Mouse (Mus musculus): Measurements from ENCODE around the gene Tspan5. TPM values are rescaled to one million over a fixed set of nuclear protein-coding genes. Genes with fewer than 3 reads are reported as not detected.

Tspan5 gene
- polyA plus RNA-seq, 1 experiment from 2014 or later: 43.4 TPM

GRCm38 (mm10) chr3:138770650-138771331, 28.8 kb downstream of the Tspan5 start:
- H3K4me2 ChIP-seq (ENCODE audit: low read depth, low read length, severe bottlenecking): no peak overlapping the region
- H3K4me3 ChIP-seq (ENCODE audit: low read depth, low read length): no peak overlapping the region
- no peak for DNase-seq (ENCODE audit: low spot score)
- H3K27me3 ChIP-seq (ENCODE audit: control insufficient read depth, insufficient read depth, low read length): no peaks in the 10 kb centered on the region
- ATAC-seq (replicated peaks; ENCODE audit: low FRiP score): no peak
- H3K36me3 ChIP-seq (ENCODE audit: control insufficient read depth, insufficient read depth, low read length): no peaks in the 10 kb centered on the region
- 67% methylated on average over 10 of the region's 10 CpGs for WGBS
- H3K9me3 ChIP-seq (ENCODE audit: control insufficient read depth, low read length): no peaks in the 10 kb centered on the region
- H3K27ac ChIP-seq (ENCODE audit: low read depth, low read length): no peak overlapping the region
- H3K9ac ChIP-seq (ENCODE audit: low read length): no peak overlapping the region
- H3K4me1 ChIP-seq (replicated peaks; ENCODE audit: control insufficient read depth, insufficient read depth, low read length): peaks cover 4% of the 10 kb centered on the region; the same call in 1 of the 2 replicates

- ATAC-seq (replicated peaks; ENCODE audit: low FRiP score): no peak
- Histone ChIP-seq H3K4me2 (ENCODE audit: low read depth, low read length, severe bottlenecking) (no peak overlapping the region), H3K9me3 (ENCODE audit: control insufficient read depth, low read length) (no peaks in the 10 kb centered on the region), H3K9ac (ENCODE audit: low read length) (no peak overlapping the region), H3K27me3 (ENCODE audit: control insufficient read depth, insufficient read depth, low read length) (no peaks in the 10 kb centered on the region), H3K4me3 (ENCODE audit: low read depth, low read length) (no peak overlapping the region), H3K27ac (ENCODE audit: low read depth, low read length) (no peak overlapping the region), H3K4me1 (replicated peaks; ENCODE audit: control insufficient read depth, insufficient read depth, low read length) (peaks cover 4% of the 10 kb centered on the region; the same call in 1 of the 2 replicates), H3K36me3 (ENCODE audit: control insufficient read depth, insufficient read depth, low read length) (no peaks in the 10 kb centered on the region)
- 86% methylated on average over 12 of the region's 12 CpGs for WGBS
- DNase-seq (ENCODE audit: low spot score): no peak
These were observed 29.7 kb downstream of the Tspan5 start for GRCm38 (mm10) chr3:138771549-138772333.

- 70% methylated on average over 9 of the region's 9 CpGs for WGBS
- peaks cover 4% of the 10 kb centered on the region; the same call in 1 of the 2 replicates for H3K4me1 ChIP-seq (replicated peaks; ENCODE audit: control insufficient read depth, insufficient read depth, low read length)
- no peak overlapping the region for H3K27ac ChIP-seq (ENCODE audit: low read depth, low read length)
- no peaks in the 10 kb centered on the region for H3K27me3 ChIP-seq (ENCODE audit: control insufficient read depth, insufficient read depth, low read length)
- ATAC-seq (replicated peaks; ENCODE audit: low FRiP score) (no peak), DNase-seq (ENCODE audit: low spot score) (no peak)
- H3K9me3 ChIP-seq (ENCODE audit: control insufficient read depth, low read length): no peaks in the 10 kb centered on the region
- no peak overlapping the region for H3K4me3 ChIP-seq (ENCODE audit: low read depth, low read length)
- no peak overlapping the region for H3K9ac ChIP-seq (ENCODE audit: low read length)
- no peak overlapping the region for H3K4me2 ChIP-seq (ENCODE audit: low read depth, low read length, severe bottlenecking)
- H3K36me3 ChIP-seq (ENCODE audit: control insufficient read depth, insufficient read depth, low read length): no peaks in the 10 kb centered on the region
These were observed 32.0 kb downstream of the Tspan5 start for GRCm38 (mm10) chr3:138773871-138774606.

GRCm38 (mm10) chr3:138774607-138774943, 32.6 kb downstream of the Tspan5 start:
- H3K4me1 ChIP-seq (replicated peaks; ENCODE audit: control insufficient read depth, insufficient read depth, low read length): peaks cover 7% of the 10 kb centered on the region; the same call in 1 of the 2 replicates

GRCm38 (mm10) chr3:138775926-138776715, 34.1 kb downstream of the Tspan5 start:
- no peak for ATAC-seq (replicated peaks; ENCODE audit: low FRiP score)
- H3K36me3 ChIP-seq (ENCODE audit: control insufficient read depth, insufficient read depth, low read length): no peaks in the 10 kb centered on the region
- no peak overlapping the region for H3K4me3 ChIP-seq (ENCODE audit: low read depth, low read length)
- no peak for DNase-seq (ENCODE audit: low spot score)
- H3K4me2 ChIP-seq (ENCODE audit: low read depth, low read length, severe bottlenecking): no peak overlapping the region
- H3K9ac ChIP-seq (ENCODE audit: low read length): no peak overlapping the region
- peaks cover 5% of the 10 kb centered on the region; the same call in 1 of the 2 replicates for H3K4me1 ChIP-seq (replicated peaks; ENCODE audit: control insufficient read depth, insufficient read depth, low read length)
- H3K27ac ChIP-seq (ENCODE audit: low read depth, low read length): no peak overlapping the region
- H3K9me3 ChIP-seq (ENCODE audit: control insufficient read depth, low read length): no peaks in the 10 kb centered on the region
- WGBS: 87% methylated on average over 7 of the region's 7 CpGs
- no peaks in the 10 kb centered on the region for H3K27me3 ChIP-seq (ENCODE audit: control insufficient read depth, insufficient read depth, low read length)

More at GRCm38 (mm10) chr3:138774607-138774943, 32.6 kb downstream of the Tspan5 start:
- no peaks in the 10 kb centered on the region for H3K9me3 ChIP-seq (ENCODE audit: control insufficient read depth, low read length)
- H3K27me3 ChIP-seq (ENCODE audit: control insufficient read depth, insufficient read depth, low read length): no peaks in the 10 kb centered on the region
- H3K36me3 ChIP-seq (ENCODE audit: control insufficient read depth, insufficient read depth, low read length): no peaks in the 10 kb centered on the region
- H3K4me3 ChIP-seq (ENCODE audit: low read depth, low read length): no peak overlapping the region
- H3K9ac ChIP-seq (ENCODE audit: low read length): no peak overlapping the region
- no peak overlapping the region for H3K4me2 ChIP-seq (ENCODE audit: low read depth, low read length, severe bottlenecking)
- WGBS: 91% methylated on average over 4 of the region's 4 CpGs
- DNase-seq (ENCODE audit: low spot score): no peak
- ATAC-seq (replicated peaks; ENCODE audit: low FRiP score): no peak
- H3K27ac ChIP-seq (ENCODE audit: low read depth, low read length): no peak overlapping the region

- no peak overlapping the region for H3K9ac ChIP-seq (ENCODE audit: low read length)
- H3K4me1 ChIP-seq (replicated peaks; ENCODE audit: control insufficient read depth, insufficient read depth, low read length): peaks cover 5% of the 10 kb centered on the region; the same call in 1 of the 2 replicates
- DNase-seq (ENCODE audit: low spot score): no peak
- peak; percentile 47; the same call in 1 of the 2 replicates for ATAC-seq (replicated peaks; ENCODE audit: low FRiP score)
- H3K4me2 ChIP-seq (ENCODE audit: low read depth, low read length, severe bottlenecking): no peak overlapping the region
- no peaks in the 10 kb centered on the region for H3K36me3 ChIP-seq (ENCODE audit: control insufficient read depth, insufficient read depth, low read length)
- H3K27me3 ChIP-seq (ENCODE audit: control insufficient read depth, insufficient read depth, low read length): no peaks in the 10 kb centered on the region
- 86% methylated on average over 9 of the region's 9 CpGs for WGBS
- no peak overlapping the region for H3K4me3 ChIP-seq (ENCODE audit: low read depth, low read length)
- no peaks in the 10 kb centered on the region for H3K9me3 ChIP-seq (ENCODE audit: control insufficient read depth, low read length)
- no peak overlapping the region for H3K27ac ChIP-seq (ENCODE audit: low read depth, low read length)
These were observed 39.5 kb downstream of the Tspan5 start for GRCm38 (mm10) chr3:138781492-138781891.

- no peak overlapping the region for H3K27ac ChIP-seq (ENCODE audit: low read depth, low read length)
- peaks cover 5% of the 10 kb centered on the region; the same call in 1 of the 2 replicates for H3K4me1 ChIP-seq (replicated peaks; ENCODE audit: control insufficient read depth, insufficient read depth, low read length)
- DNase-seq (ENCODE audit: low spot score) (no peak), ATAC-seq (replicated peaks; ENCODE audit: low FRiP score) (no peak)
- H3K4me2 ChIP-seq (ENCODE audit: low read depth, low read length, severe bottlenecking): no peak overlapping the region
- H3K27me3 ChIP-seq (ENCODE audit: control insufficient read depth, insufficient read depth, low read length): no peaks in the 10 kb centered on the region
- no peaks in the 10 kb centered on the region for H3K36me3 ChIP-seq (ENCODE audit: control insufficient read depth, insufficient read depth, low read length)
- no peak overlapping the region for H3K4me3 ChIP-seq (ENCODE audit: low read depth, low read length)
- no peak overlapping the region for H3K9ac ChIP-seq (ENCODE audit: low read length)
- no peaks in the 10 kb centered on the region for H3K9me3 ChIP-seq (ENCODE audit: control insufficient read depth, low read length)
- WGBS: 91% methylated on average over 19 of the region's 19 CpGs
These were observed 42.1 kb downstream of the Tspan5 start for GRCm38 (mm10) chr3:138783859-138784640.

All from forebrain, embryonic 11.5 days (tissue).